Comparison of ENCODE assay signal across 8 mouse cellular contexts in the genomic region with DNA sequence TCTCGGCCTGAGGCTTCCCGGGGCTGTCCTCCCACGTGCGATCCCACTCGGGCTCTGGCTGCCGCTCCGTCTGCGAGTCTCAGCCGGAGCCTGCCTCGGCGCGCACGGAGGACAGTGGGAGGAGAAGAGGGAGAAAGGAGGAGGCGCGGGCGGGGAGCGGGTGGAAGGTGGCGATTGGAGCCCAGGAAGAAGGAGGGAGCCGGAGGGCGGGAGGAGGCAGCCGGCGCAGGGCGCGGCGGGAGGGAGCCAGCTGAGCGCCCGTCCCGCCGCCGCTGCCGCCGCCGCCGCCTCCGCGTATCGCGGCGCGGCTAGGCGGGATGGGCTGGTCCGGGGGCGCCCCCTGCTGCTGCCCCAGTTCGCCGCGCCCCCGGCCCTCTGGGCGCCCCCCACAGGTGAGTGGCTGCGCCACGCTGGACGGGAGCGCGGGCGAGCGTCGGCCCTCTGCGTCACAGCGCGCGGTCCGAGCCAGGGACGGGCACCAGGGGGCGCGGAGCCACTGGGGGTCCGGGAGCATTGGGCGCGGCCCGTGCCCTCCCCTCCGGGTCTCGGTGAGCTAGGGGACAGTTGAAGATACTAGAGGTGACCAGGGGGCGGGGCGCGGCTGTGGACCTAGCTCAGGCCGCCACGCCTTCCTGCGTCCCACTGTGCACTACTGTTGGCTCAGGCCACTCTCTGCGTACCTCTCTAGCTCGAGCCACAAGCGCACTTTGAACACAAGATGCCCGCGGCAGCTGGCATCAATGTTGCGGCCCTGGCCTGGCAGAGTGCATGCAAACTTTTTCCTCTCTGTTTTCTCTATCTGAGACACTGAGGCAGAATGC. TPM values are rescaled to one million over a fixed set of nuclear protein-coding genes. Genes with fewer than 3 reads are reported as not detected.
DNase-seq lines count a peak whose midpoint lies in the region; ATAC-seq and TF ChIP-seq lines count a peak whose summit lies in the region.

Gene Tns2 (plus strand): TSS at position 253 of the 821 bp plus-strand sequence.

- H3K4me2 ChIP-seq in limb, embryonic 14.5 days (replicated peaks; ENCODE audit: low read depth, low read length, severe bottlenecking): peak within 1 kb of the TSS; percentile 78
- H3K4me2 ChIP-seq in midbrain, embryonic 15.5 days: peak within 1 kb of the TSS; percentile 81

- 2% methylated on average over 54 of the region's 82 CpGs for WGBS in spleen, adult 2 months
- under 1% methylated on average over 29 of the region's 82 CpGs for WGBS in limb, embryonic 14.5 days
- WGBS in midbrain, embryonic 15.5 days: under 1% methylated on average over 62 of the region's 82 CpGs

- H3K4me1 ChIP-seq in spleen, adult 2 months (ENCODE audit: control insufficient read depth, insufficient read depth, insufficient read length): peaks cover 3% of the 10 kb centered on the region
- H3K4me1 ChIP-seq in limb, embryonic 14.5 days (ENCODE audit: control insufficient read depth, insufficient read depth, low read length): peaks cover 68% of the 10 kb centered on the region
- peaks cover 41% of the 10 kb centered on the region for H3K4me1 ChIP-seq in midbrain, embryonic 15.5 days

- ATAC-seq in limb, embryonic 14.5 days (ENCODE audit: low FRiP score, low read depth): peak; percentile 65
- peak; percentile 50 for ATAC-seq in midbrain, embryonic 15.5 days (replicated peaks)

- no peak; the same call in 1 of the 2 replicates for TF ChIP-seq CTCF in spleen, adult 2 months (IDR thresholded peaks at IDR 0.05; ENCODE audit: extremely low read depth, insufficient read depth, insufficient read length, insufficient replicate concordance)

- peak in 1 of 2 experiments; percentile 47 for DNase-seq in spleen, adult 2 months (ENCODE audit: low read depth in 1 of 2, low spot score in 2 of 2)
- DNase-seq in spleen, adult 12 weeks (ENCODE audit: low spot score): no peak
- DNase-seq in embryo, embryonic 9.5 days (ENCODE audit: extremely low spot score): peak; percentile 80
- peak; percentile 99 for DNase-seq in heart, adult 11 months
- peak; percentile 92 for DNase-seq in kidney, adult 18-20 months
- peak; percentile 84 for DNase-seq in limb, embryonic 14.5 days (ENCODE audit: low spot score)
- peak; percentile 57 to 83 for DNase-seq in spleen, postnatal 4 days (ENCODE audit: low spot score in 2 of 2)

- no peak for TF ChIP-seq POLR2A in spleen, adult 2 months (IDR thresholded peaks at IDR 0.05; ENCODE audit: low read depth, low read length)
- 0 out of 2 replicates have a peak, but pooled peaks have one; percentile 61 for TF ChIP-seq POLR2A in limb, embryonic 14.5 days (IDR thresholded peaks at IDR 0.05; ENCODE audit: borderline replicate concordance, extremely low read depth, insufficient read depth, insufficient read length)

- H3K27ac ChIP-seq in spleen, adult 2 months (ENCODE audit: insufficient read depth, low read length): peak within 1 kb of the TSS; percentile 16
- H3K27ac ChIP-seq in limb, embryonic 14.5 days (replicated peaks; ENCODE audit: low read depth, low read length): peak within 1 kb of the TSS; percentile 97
- 0 out of 2 replicates have a peak within 1 kb of the TSS, but pooled peaks have one; percentile 22 for H3K27ac ChIP-seq in midbrain, embryonic 15.5 days

- H3K36me3 ChIP-seq in spleen, adult 2 months (ENCODE audit: control insufficient read depth, insufficient read depth, low read length): peaks cover 6% of the 10 kb centered on the region
- peaks cover 31% of the 10 kb centered on the region for H3K36me3 ChIP-seq in limb, embryonic 14.5 days (ENCODE audit: control insufficient read depth, insufficient read depth, low read length)
- H3K36me3 ChIP-seq in midbrain, embryonic 15.5 days (replicated peaks): peaks cover 18% of the 10 kb centered on the region; the same call in 1 of the 2 replicates

- peak within 1 kb of the TSS; percentile 65 for H3K9ac ChIP-seq in limb, embryonic 14.5 days (ENCODE audit: low read depth, low read length, severe bottlenecking)
- H3K9ac ChIP-seq in midbrain, embryonic 15.5 days: peak within 1 kb of the TSS; percentile 52

- 0 out of 2 replicates have a peak, but pooled peaks cover 2% of the 10 kb centered on the region for H3K27me3 ChIP-seq in spleen, adult 2 months (ENCODE audit: control insufficient read depth, insufficient read depth, low read length)
- H3K27me3 ChIP-seq in limb, embryonic 14.5 days (ENCODE audit: control insufficient read depth, insufficient read depth, low read length): no peaks in the 10 kb centered on the region
- H3K27me3 ChIP-seq in midbrain, embryonic 15.5 days (replicated peaks): peaks cover 18% of the 10 kb centered on the region

- no peaks in the 10 kb centered on the region for H3K9me3 ChIP-seq in limb, embryonic 14.5 days (ENCODE audit: control insufficient read depth, low read length)
- no peaks in the 10 kb centered on the region for H3K9me3 ChIP-seq in midbrain, embryonic 15.5 days

- H3K4me3 ChIP-seq in spleen, adult 2 months (ENCODE audit: extremely low read depth, insufficient read depth, insufficient read length): peak within 1 kb of the TSS; percentile 53; the same call in 1 of the 2 replicates
- peak within 1 kb of the TSS; percentile 59 for H3K4me3 ChIP-seq in limb, embryonic 14.5 days (replicated peaks; ENCODE audit: low read length)
- peak within 1 kb of the TSS; percentile 49 for H3K4me3 ChIP-seq in midbrain, embryonic 15.5 days

RNA-seq across cellular contexts. Expression of gene Tns2, which starts in this region (rescaled TPM):
- polyA plus RNA-seq in spleen, adult 2 months (2012; rRNA removed): 44.5 and 46.3 TPM in 2 replicates
- polyA plus RNA-seq in limb, embryonic 14.5 days (2012; rRNA removed): 114 and 134 TPM in 2 replicates
- 62.5 and 66.3 TPM in 2 replicates for polyA plus RNA-seq in limb, embryonic 14.5 days (2014; fragmentation: Nextera tagmentation; extraction: Ambion mirVana)
- 8.3 and 12.3 TPM in 2 replicates for polyA plus RNA-seq in midbrain, embryonic 15.5 days (2015; fragmentation: Nextera tagmentation; extraction: Ambion mirVana)

Comparison
In these comparisons a context has a peak if more than half of its experiments do, and no peak if none do; other contexts are left out.
1. H3K27ac ChIP-seq: peak in every context shown above with its lines; median percentile 97 in limb, embryonic 14.5 days; 22 in midbrain, embryonic 15.5 days; 16 in spleen, adult 2 months.